Mouse (Mus musculus) monocyte, adult 2 months (primary cell): ENCODE results near the gene 6030468B19Rik.
"Not testable (repeated sequence)": the region's sequence is repeated elsewhere in the genome, so short reads cannot be mapped to it uniquely, and the experiment has no call there.

Experiments
- DNase-seq, 2 experiments: peaks; one replicate each; pipeline ENCODE4 v3.0.0; 2022; ENCODE audit warnings: low spot score in 2 of 2, low read depth in 1 of 2

6030468B19Rik gene

GRCm38 (mm10) chr11:117801650-117802049, 4.2 kb downstream of the 6030468B19Rik start:
- no peak for DNase-seq

- DNase-seq, result no peak
Measured at GRCm38 (mm10) chr11:117803166-117803688, 5.8 kb downstream of the 6030468B19Rik start.

GRCm38 (mm10) chr11:117806781-117807180, 9.3 kb downstream of the 6030468B19Rik start:
- DNase-seq, result no peak

- DNase-seq, result peak in 1 of 2 experiments; percentile 45
Measured at GRCm38 (mm10) chr11:117809407-117810311, 12.2 kb downstream of the 6030468B19Rik start, which contains the start of the genes Gm20708 and Syngr2. Gene Gm20708 (plus strand): TSS chr11:117809668. Gene Syngr2 (plus strand): TSS chr11:117809668.

DNA sequence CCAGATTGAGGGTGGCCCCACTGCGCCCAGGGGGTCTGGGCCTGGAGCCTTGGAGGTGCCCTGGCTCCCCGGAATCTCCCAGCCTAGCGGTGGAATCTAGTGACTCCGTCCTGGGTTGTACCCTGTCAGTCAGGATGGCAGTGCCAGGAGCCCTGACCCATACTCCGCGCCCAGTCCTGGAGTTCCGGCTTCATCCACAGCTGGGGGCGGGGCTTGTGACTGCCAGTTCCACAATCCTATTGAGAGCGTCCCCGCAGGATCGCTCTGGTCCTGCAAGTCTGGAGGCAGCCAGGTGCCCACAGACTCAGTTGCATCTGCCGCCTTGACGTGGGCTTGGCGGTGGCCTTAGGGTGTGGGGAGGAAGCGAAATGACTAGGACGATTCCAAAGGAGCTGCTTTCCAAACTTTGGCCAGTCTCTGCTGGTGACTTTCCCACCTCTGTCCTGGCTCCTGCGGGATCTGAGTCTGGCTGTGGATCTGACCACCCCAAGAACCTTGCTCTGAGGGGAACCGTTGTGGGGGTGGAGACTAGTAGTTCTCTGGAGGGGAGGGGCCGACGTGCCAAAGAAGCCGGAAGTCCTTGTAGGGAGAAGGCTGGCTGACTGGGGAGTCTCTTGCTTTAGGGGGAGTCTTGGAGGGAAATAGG, 13.1 kb downstream of the 6030468B19Rik start:
- peak; percentile 71 to 75 for DNase-seq

- DNase-seq, result no peak
Measured at GRCm38 (mm10) chr11:117813867-117814266, 16.4 kb downstream of the 6030468B19Rik start.

DNA sequence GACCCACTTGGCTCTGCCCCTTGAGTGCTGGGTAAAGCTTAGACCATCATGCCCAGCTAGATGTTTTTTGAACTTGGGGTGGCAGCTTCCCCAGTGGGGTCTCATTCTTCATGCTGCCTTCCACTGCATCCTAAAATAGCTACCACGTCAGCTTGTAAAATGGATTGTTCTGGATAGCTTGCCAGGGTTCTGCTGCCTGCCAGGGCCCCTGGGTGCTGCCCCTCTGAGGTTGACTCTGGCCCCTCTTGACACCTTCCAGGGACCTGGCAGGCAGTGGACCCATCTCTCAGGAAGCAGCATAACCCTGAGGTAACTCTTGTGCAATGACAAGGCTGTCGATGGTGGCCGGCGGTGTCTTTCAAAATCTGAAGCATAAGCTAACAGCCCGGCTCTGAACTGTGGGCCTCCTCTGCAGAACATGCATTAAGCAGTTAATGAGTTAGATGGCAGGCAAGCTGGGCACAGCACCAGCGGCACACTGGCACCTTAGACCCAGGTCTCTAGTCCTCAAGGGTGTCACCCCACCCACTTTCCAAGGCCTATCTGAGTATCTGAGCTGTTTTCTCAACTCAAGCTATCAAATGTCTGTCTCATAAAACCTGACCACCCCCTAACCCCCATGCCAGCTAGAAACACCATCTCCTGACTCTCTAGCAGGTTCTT, 17.4 kb downstream of the 6030468B19Rik start:
- DNase-seq, result no peak

GRCm38 (mm10) chr11:117815850-117816249, 18.4 kb downstream of the 6030468B19Rik start:
- DNase-seq, result not testable (repeated sequence)

GRCm38 (mm10) chr11:117816389-117816996, 19.0 kb downstream of the 6030468B19Rik start:
- no peak for DNase-seq

GRCm38 (mm10) chr11:117819095-117819494, 21.6 kb downstream of the 6030468B19Rik start:
- DNase-seq, result no peak

- no peak for DNase-seq
Measured at GRCm38 (mm10) chr11:117820173-117820572, 22.7 kb downstream of the 6030468B19Rik start.

- no peak for DNase-seq
Measured at GRCm38 (mm10) chr11:117821868-117822267, 24.4 kb downstream of the 6030468B19Rik start.

GRCm38 (mm10) chr11:117822728-117823241, 25.3 kb downstream of the 6030468B19Rik start:
- DNase-seq, result no peak

DNA sequence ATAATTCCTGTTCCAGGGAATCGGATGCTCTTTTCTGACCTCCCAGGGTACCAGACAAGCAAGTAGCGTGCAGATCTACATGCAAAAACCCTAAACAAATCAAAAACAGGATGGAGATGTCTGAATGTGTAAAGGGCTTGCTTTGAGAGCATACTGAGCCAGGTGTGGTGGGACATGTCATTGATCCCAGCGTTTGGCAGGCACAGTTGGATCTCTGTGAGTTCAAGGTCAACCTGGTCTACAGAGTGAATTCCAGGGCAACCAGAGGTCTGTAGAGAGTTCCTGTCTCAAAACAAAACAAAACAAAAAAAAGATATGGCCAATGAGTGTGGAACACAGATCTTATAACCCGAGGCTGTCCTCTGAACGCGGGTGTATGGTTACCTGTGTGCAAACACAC, 26.0 kb downstream of the 6030468B19Rik start:
- DNase-seq, result no peak

DNA sequence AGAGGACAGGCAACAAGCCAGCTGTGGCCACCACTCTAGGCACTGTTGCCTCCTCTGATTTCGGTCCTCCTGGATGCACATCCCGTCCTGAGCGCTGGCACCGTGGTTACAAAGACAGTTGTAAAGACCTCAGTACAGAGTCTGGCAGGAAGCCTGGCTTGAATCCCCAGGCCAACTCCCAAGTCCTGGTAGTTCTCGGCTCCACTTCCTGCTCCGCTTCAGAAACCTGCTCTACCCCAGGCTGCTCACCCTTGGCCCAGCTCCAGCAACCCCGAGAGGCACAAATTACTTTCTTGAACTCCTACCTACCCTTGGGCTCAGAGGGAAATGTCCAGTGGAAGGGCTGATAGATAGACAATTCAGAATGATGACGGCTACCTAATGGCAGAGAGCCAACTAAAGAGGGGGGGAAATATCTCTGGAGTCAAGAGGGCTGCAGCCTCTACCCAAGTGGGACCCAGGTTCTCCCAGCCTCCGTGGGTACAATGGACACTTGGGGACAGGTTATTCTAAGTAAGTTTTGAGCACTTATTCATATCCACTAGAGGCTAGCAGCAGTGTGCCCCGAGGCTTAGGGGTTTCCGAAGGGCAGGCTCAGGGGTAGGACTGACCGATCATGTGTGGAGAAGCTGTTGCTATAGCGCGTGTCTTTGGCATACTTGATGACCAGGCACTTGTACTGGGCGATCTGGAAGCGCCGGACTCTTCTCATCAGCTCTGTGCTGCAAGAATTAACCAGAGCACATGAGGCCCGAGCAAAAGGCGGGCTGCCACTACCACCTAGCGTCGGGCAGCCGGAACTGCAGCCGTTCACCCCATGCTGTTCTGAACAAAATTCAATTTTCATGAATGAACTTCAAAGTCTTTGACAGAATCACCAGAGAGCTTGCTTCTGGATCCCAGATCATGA, 26.9 kb downstream of the 6030468B19Rik start:
- DNase-seq, result peak in 1 of 2 experiments; percentile 69

DNA sequence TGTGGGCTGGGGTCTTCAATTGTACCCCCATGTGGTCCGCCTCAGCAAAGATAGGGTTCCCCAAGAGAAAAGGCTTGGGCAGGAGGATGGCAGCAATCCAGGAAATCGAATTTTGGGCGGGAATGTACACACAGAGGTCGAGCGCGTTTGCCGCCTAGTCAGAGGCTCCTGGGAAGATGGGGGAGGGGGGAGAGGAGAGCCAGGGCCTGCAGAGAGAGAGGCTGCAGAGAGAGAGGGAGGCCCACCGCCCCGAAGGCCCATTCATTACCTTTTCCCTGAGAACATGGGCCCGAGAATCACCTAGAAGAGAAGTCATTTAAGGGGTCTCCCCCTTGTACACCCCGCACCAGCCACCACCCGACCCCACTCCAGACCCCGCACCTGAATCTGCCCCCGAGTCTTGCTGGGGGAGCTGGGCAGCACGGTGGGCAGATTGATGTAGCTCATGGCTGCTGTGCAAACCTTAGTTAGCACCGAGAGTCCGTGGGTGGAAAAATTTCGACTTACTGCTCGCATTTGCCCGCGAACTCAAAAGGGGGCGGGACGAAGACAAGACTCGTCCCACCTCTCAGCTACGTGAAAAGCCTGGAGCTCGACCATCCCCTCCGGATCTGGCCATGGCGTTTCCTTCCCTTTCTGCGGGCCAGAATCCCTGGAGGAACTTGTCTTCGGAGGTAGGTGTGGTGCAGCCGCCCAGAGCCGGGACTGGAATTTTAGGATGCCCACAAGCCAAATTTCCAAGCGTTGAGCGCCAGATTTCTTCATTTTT, 28.1 kb downstream of the 6030468B19Rik start, which contains the start of the genes Afmid and Tk1:
Afmid (plus strand) TSS at position 592 of the 769 bp plus-strand sequence.
Tk1 (minus strand) TSS at position 760 of the 769 bp plus-strand sequence.
- DNase-seq, result no peak

GRCm38 (mm10) chr11:117826164-117826563, 28.7 kb downstream of the 6030468B19Rik start:
- no peak for DNase-seq

DNA sequence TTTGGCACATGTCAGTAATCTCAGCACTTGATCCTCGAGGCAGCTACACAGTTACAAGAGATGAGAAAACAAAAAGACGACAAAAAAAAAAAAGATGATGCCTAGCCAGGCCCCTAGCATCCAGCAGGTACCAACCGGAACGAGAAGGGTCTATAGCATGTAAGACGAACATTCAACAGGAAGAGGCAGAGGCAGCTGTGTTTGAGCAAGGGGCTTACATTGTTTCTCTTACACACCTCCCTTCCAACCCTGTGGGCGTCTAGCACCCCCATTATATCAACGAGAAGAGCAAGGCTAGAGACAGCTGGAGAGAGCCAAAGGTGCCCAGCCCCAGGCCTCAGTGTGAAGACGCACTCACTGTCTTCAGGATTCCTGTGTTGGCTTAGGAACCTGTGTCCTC, 29.5 kb downstream of the 6030468B19Rik start:
- DNase-seq, result no peak

GRCm38 (mm10) chr11:117827386-117827785, 29.9 kb downstream of the 6030468B19Rik start:
- DNase-seq, result no peak
